Mouse (Mus musculus): ENCODE data around the gene Vwce. TPM values are rescaled to one million over a fixed set of nuclear protein-coding genes. Genes with fewer than 3 reads are reported as not detected.

The Vwce gene
- polyA plus RNA-seq, 1 experiment from 2014 or later: 3.0 TPM

GRCm38 (mm10) chr19:10710751-10711150 lies 76.7 kb downstream of the Vwce start:
- no peaks in the 10 kb centered on the region for H3K4me1 ChIP-seq (replicated peaks; ENCODE audit: insufficient read depth, low read length)
- H3K36me3 ChIP-seq (ENCODE audit: insufficient read depth, low read length): peaks cover 47% of the 10 kb centered on the region
- H3K27ac ChIP-seq: no peak overlapping the region
- no peaks in the 10 kb centered on the region for H3K9me3 ChIP-seq (replicated peaks; ENCODE audit: low read length)
- no peak overlapping the region for H3K4me2 ChIP-seq (ENCODE audit: low read length)
- no peak for TF ChIP-seq CTCF (IDR thresholded peaks at IDR 0.05; ENCODE audit: low read depth)
- WGBS: 91% methylated on average over 4 of the region's 4 CpGs
- DNase-seq (ENCODE audit: low spot score) (no peak), ATAC-seq (replicated peaks; ENCODE audit: low FRiP score, low read depth) (no peak)
- no peak overlapping the region for H3K4me3 ChIP-seq (replicated peaks; ENCODE audit: low read depth, low read length)
- H3K9ac ChIP-seq (ENCODE audit: low read depth, low read length): no peak overlapping the region
- no peaks in the 10 kb centered on the region for H3K27me3 ChIP-seq (ENCODE audit: insufficient read depth, low read length)

- H3K4me1 ChIP-seq (replicated peaks; ENCODE audit: insufficient read depth, low read length): no peaks in the 10 kb centered on the region
- H3K4me3 ChIP-seq (replicated peaks; ENCODE audit: low read depth, low read length): no peak overlapping the region
- no peak overlapping the region for H3K9ac ChIP-seq (ENCODE audit: low read depth, low read length)
- no peaks in the 10 kb centered on the region for H3K27me3 ChIP-seq (ENCODE audit: insufficient read depth, low read length)
- ATAC-seq (replicated peaks; ENCODE audit: low FRiP score, low read depth) (no peak), DNase-seq (ENCODE audit: low spot score) (no peak)
- WGBS: 95% methylated on average over 7 of the region's 7 CpGs
- no peak overlapping the region for H3K4me2 ChIP-seq (ENCODE audit: low read length)
- TF ChIP-seq CTCF (IDR thresholded peaks at IDR 0.05; ENCODE audit: low read depth): no peak
- peaks cover 42% of the 10 kb centered on the region for H3K36me3 ChIP-seq (ENCODE audit: insufficient read depth, low read length)
- no peak overlapping the region for H3K27ac ChIP-seq
- no peaks in the 10 kb centered on the region for H3K9me3 ChIP-seq (replicated peaks; ENCODE audit: low read length)
Observed at GRCm38 (mm10) chr19:10712194-10712593, 78.2 kb downstream of the Vwce start.

- ATAC-seq (replicated peaks; ENCODE audit: low FRiP score, low read depth) (no peak), DNase-seq (ENCODE audit: low spot score) (no peak)
- Histone ChIP-seq H3K9me3 (replicated peaks; ENCODE audit: low read length) (no peaks in the 10 kb centered on the region), H3K4me1 (replicated peaks; ENCODE audit: insufficient read depth, low read length) (no peaks in the 10 kb centered on the region), H3K27ac (no peak overlapping the region), H3K27me3 (ENCODE audit: insufficient read depth, low read length) (no peaks in the 10 kb centered on the region), H3K9ac (ENCODE audit: low read depth, low read length) (no peak overlapping the region), H3K4me3 (replicated peaks; ENCODE audit: low read depth, low read length) (no peak overlapping the region), H3K4me2 (ENCODE audit: low read length) (no peak overlapping the region), H3K36me3 (ENCODE audit: insufficient read depth, low read length) (peaks cover 42% of the 10 kb centered on the region)
- no peak for TF ChIP-seq CTCF (IDR thresholded peaks at IDR 0.05; ENCODE audit: low read depth)
- 98% methylated on average over 12 of the region's 12 CpGs for WGBS
Observed at GRCm38 (mm10) chr19:10712646-10713045, 78.6 kb downstream of the Vwce start.

- Histone ChIP-seq H3K36me3 (ENCODE audit: insufficient read depth, low read length) (peaks cover 37% of the 10 kb centered on the region), H3K27me3 (ENCODE audit: insufficient read depth, low read length) (no peaks in the 10 kb centered on the region), H3K9ac (ENCODE audit: low read depth, low read length) (no peak overlapping the region), H3K9me3 (replicated peaks; ENCODE audit: low read length) (no peaks in the 10 kb centered on the region), H3K4me3 (replicated peaks; ENCODE audit: low read depth, low read length) (no peak overlapping the region), H3K4me1 (replicated peaks; ENCODE audit: insufficient read depth, low read length) (no peaks in the 10 kb centered on the region), H3K4me2 (ENCODE audit: low read length) (no peak overlapping the region), H3K27ac (no peak overlapping the region)
- DNase-seq (ENCODE audit: low spot score) (no peak), ATAC-seq (replicated peaks; ENCODE audit: low FRiP score, low read depth) (no peak)
- TF ChIP-seq CTCF (IDR thresholded peaks at IDR 0.05; ENCODE audit: low read depth): no peak
- WGBS: 89% methylated on average over 10 of the region's 10 CpGs
Observed at GRCm38 (mm10) chr19:10713551-10713950, 79.5 kb downstream of the Vwce start.

- Histone ChIP-seq H3K4me3 (replicated peaks; ENCODE audit: low read depth, low read length) (no peak overlapping the region), H3K27ac (no peak overlapping the region), H3K36me3 (ENCODE audit: insufficient read depth, low read length) (peaks cover 37% of the 10 kb centered on the region), H3K9me3 (replicated peaks; ENCODE audit: low read length) (no peaks in the 10 kb centered on the region), H3K4me2 (ENCODE audit: low read length) (no peak overlapping the region), H3K27me3 (ENCODE audit: insufficient read depth, low read length) (no peaks in the 10 kb centered on the region), H3K9ac (ENCODE audit: low read depth, low read length) (no peak overlapping the region), H3K4me1 (replicated peaks; ENCODE audit: insufficient read depth, low read length) (no peaks in the 10 kb centered on the region)
- ATAC-seq (replicated peaks; ENCODE audit: low FRiP score, low read depth) (no peak), DNase-seq (ENCODE audit: low spot score) (no peak)
- 69% methylated on average over 6 of the region's 6 CpGs for WGBS
- TF ChIP-seq CTCF (IDR thresholded peaks at IDR 0.05; ENCODE audit: low read depth): no peak
Observed at GRCm38 (mm10) chr19:10714168-10714567, 80.2 kb downstream of the Vwce start.

- ATAC-seq (replicated peaks; ENCODE audit: low FRiP score, low read depth): 0 out of 2 replicates have a peak, but pooled peaks have one; percentile 44
- peak; percentile 90 for TF ChIP-seq CTCF (IDR thresholded peaks at IDR 0.05; ENCODE audit: low read depth)
- no peak overlapping the region for H3K4me2 ChIP-seq (ENCODE audit: low read length)
- H3K27me3 ChIP-seq (ENCODE audit: insufficient read depth, low read length): no peaks in the 10 kb centered on the region
- H3K27ac ChIP-seq: no peak overlapping the region
- H3K36me3 ChIP-seq (ENCODE audit: insufficient read depth, low read length): peaks cover 37% of the 10 kb centered on the region
- 43% methylated on average over 4 of the region's 4 CpGs for WGBS
- no peak overlapping the region for H3K4me3 ChIP-seq (replicated peaks; ENCODE audit: low read depth, low read length)
- peaks cover 4% of the 10 kb centered on the region; the same call in 1 of the 2 replicates for H3K4me1 ChIP-seq (replicated peaks; ENCODE audit: insufficient read depth, low read length)
- no peak overlapping the region for H3K9ac ChIP-seq (ENCODE audit: low read depth, low read length)
- DNase-seq (ENCODE audit: low spot score): peak; percentile 83
- H3K9me3 ChIP-seq (replicated peaks; ENCODE audit: low read length): no peaks in the 10 kb centered on the region
Observed at GRCm38 (mm10) chr19:10714682-10715475, 80.9 kb downstream of the Vwce start.
